Mouse (Mus musculus) brain, embryonic 14.5 days (tissue): ENCODE results near the gene Dock10.

Source experiments
- CTCF ChIP-seq: fragments of 200-500 bp; IDR thresholded peaks from 2 replicates; pipeline ENCODE4 v1.5.1; 2012; ENCODE audit warnings: inconsistent platforms, mild to moderate bottlenecking, moderate library complexity, borderline replicate concordance; ENCODE audit not compliant: insufficient read depth, insufficient read length; ENCODE audit errors: extremely low read depth
- POLR2A ChIP-seq: fragments of 200-500 bp; IDR thresholded peaks from 2 replicates; pipeline ENCODE4 v1.6.1; 2012; ENCODE audit warnings: mild to moderate bottlenecking, inconsistent platforms, borderline replicate concordance; ENCODE audit not compliant: poor library complexity, insufficient read depth, insufficient read length, severe bottlenecking; ENCODE audit errors: extremely low read depth

DNA sequence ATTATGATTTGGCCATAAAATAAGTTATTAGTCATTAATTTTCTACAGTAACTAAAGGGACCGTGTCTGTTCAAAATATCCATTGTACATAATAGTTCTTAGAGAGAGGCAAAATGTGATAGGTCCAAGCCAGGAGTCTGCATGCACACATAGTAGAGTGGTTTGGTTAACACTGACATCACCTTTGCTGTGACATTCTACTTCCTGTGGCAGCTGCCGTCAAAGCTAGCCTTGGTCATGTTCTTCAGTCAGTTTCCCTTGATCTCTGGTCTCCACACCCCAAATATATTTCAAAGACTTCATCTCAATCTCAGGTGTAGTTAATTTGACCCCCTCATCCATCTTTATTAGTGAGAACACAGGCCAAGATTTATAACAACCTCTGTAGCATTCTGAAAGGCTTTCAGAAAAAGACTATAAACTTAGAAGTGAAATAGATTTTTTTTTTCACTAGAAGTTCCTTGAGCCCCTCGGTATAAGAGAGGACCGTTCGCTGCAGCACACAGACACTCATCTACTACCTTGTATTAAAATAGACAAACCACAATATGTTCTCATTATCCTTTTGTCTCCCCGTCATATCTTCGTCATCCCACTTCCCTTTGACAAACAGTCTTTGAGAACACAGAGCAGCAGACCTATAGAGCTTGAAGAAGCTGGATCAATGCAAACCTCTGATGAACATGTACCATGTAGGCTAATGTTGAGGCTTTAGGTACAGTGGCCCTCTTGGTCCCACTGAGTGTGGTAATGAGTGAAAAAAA is 2.8 kb downstream of the Dock10 start:
- TF ChIP-seq CTCF: no peak
- TF ChIP-seq POLR2A: no peak
